Mouse (Mus musculus) embryonic facial prominence, embryonic 12.5 days (tissue): ENCODE measurements at regions not wholly inside any gene's neighbourhood (a gene's known extent, or its start where the extent isn't known, plus 50 kb on each side); places are given as distances from the start of the nearest gene placed in this dataset.

Experiments
- ATAC-seq: fragments of 200-750 bp; cut with Nextera tagmentation; 2 replicates; pipeline ENCODE4 v1.8.0; 2017; ENCODE audit not compliant: insufficient number of reproducible peaks, insufficient read depth, low FRiP score, low TSS enrichment
- H3K27ac ChIP-seq: fragments of 300-500 bp; sonication (generic); 2 replicates; pipeline ENCODE4 v1.5.1; 2016; ENCODE audit warnings: mild to moderate bottlenecking
- H3K27me3 ChIP-seq: fragments of 300-500 bp; sonication (generic); 2 replicates; pipeline ENCODE4 v1.6.1; 2016; ENCODE audit warnings: mild to moderate bottlenecking, moderate library complexity
- H3K36me3 ChIP-seq: fragments of 300-500 bp; sonication (generic); 2 replicates; pipeline ENCODE4 v1.6.1; 2016; ENCODE audit warnings: mild to moderate bottlenecking
- H3K4me1 ChIP-seq: fragments of 300-500 bp; sonication (generic); 2 replicates; pipeline ENCODE4 v1.6.1; 2016
- H3K4me2 ChIP-seq: fragments of 300-500 bp; sonication (generic); replicated peaks from 2 replicates; pipeline ENCODE4 v1.6.1; 2016; ENCODE audit warnings: mild to moderate bottlenecking, moderate library complexity
- H3K4me3 ChIP-seq: fragments of 300-500 bp; sonication (generic); 2 replicates; pipeline ENCODE4 v1.5.1; 2016; ENCODE audit warnings: mild to moderate bottlenecking
- H3K9ac ChIP-seq: fragments of 300-500 bp; sonication (generic); 2 replicates; pipeline ENCODE4 v1.6.1; 2016; ENCODE audit warnings: mild to moderate bottlenecking, moderate library complexity
- H3K9me3 ChIP-seq: fragments of 300-500 bp; sonication (generic); 2 replicates; pipeline ENCODE4 v1.6.1; 2016; ENCODE audit warnings: mild to moderate bottlenecking, moderate library complexity
- WGBS: fragments of 180-500 bp; shearing (Covaris S2); methylation state at CpG from one replicate; pipeline ENCODE4 v1.1.7; 2016; 5-methylcytosine and 5-hydroxymethylcytosine counted together

- Histone ChIP-seq H3K4me1 (no peaks in the 10 kb centered on the region), H3K4me2 (no peak overlapping the region), H3K9ac (no peak overlapping the region), H3K36me3 (no peaks in the 10 kb centered on the region), H3K9me3 (no peaks in the 10 kb centered on the region), H3K27me3 (no peaks in the 10 kb centered on the region), H3K27ac (no peak overlapping the region), H3K4me3 (no peak overlapping the region)
- 26% methylated on average over 1 of the region's 1 CpGs for WGBS
- peak; percentile 87; the same call in 1 of the 2 replicates for ATAC-seq
Observed at GRCm38 (mm10) chr10:51056950-51057349, 162.4 kb downstream of the Sim1 start.

- Histone ChIP-seq H3K36me3 (no peaks in the 10 kb centered on the region), H3K27me3 (no peaks in the 10 kb centered on the region), H3K9ac (no peak overlapping the region), H3K9me3 (no peaks in the 10 kb centered on the region), H3K4me2 (no peak overlapping the region), H3K27ac (no peak overlapping the region), H3K4me3 (no peak overlapping the region), H3K4me1 (no peaks in the 10 kb centered on the region)
- WGBS, result 78% methylated on average over 5 of the region's 5 CpGs
- no peak for ATAC-seq
Observed at GRCm38 (mm10) chr10:51058333-51058732, 163.8 kb downstream of the Sim1 start.

GRCm38 (mm10) chr10:51101590-51101989 lies 207.0 kb downstream of the Sim1 start:
- H3K9ac ChIP-seq, result no peak overlapping the region
- no peak for ATAC-seq

GRCm38 (mm10) chr10:51151833-51152232 lies 257.3 kb downstream of the Sim1 start:
- Histone ChIP-seq H3K9ac (no peak overlapping the region), H3K27ac (no peak overlapping the region), H3K9me3 (no peaks in the 10 kb centered on the region), H3K4me2 (no peak overlapping the region), H3K36me3 (no peaks in the 10 kb centered on the region), H3K27me3 (no peaks in the 10 kb centered on the region), H3K4me1 (0 out of 2 replicates have a peak, but pooled peaks cover 5% of the 10 kb centered on the region), H3K4me3 (no peak overlapping the region)
- no peak for ATAC-seq

More at GRCm38 (mm10) chr10:51101590-51101989, 207.0 kb downstream of the Sim1 start:
- Histone ChIP-seq H3K4me3 (no peak overlapping the region), H3K27me3 (no peaks in the 10 kb centered on the region), H3K27ac (no peak overlapping the region), H3K4me1 (no peaks in the 10 kb centered on the region), H3K36me3 (no peaks in the 10 kb centered on the region), H3K4me2 (no peak overlapping the region), H3K9me3 (no peaks in the 10 kb centered on the region)
- WGBS, result 88% methylated on average over 1 of the region's 1 CpGs

GRCm38 (mm10) chr10:51153484-51153985 lies 259.0 kb downstream of the Sim1 start:
- 11% methylated on average over 13 of the region's 13 CpGs for WGBS
- no peak overlapping the region for H3K27ac ChIP-seq
- ATAC-seq, result peak; percentile 85
- H3K36me3 ChIP-seq, result no peaks in the 10 kb centered on the region
- no peak overlapping the region for H3K9ac ChIP-seq
- H3K4me3 ChIP-seq, result peak overlapping the region; percentile 17; the same call in 1 of the 2 replicates
- H3K4me2 ChIP-seq, result peak overlapping the region; percentile 47
- H3K27me3 ChIP-seq, result no peaks in the 10 kb centered on the region
- 0 out of 2 replicates have a peak, but pooled peaks cover 5% of the 10 kb centered on the region for H3K4me1 ChIP-seq
- no peaks in the 10 kb centered on the region for H3K9me3 ChIP-seq

GRCm38 (mm10) chr10:51154016-51154415 lies 259.5 kb downstream of the Sim1 start:
- 26% methylated on average over 2 of the region's 2 CpGs for WGBS
- H3K27ac ChIP-seq, result no peak overlapping the region
- H3K9ac ChIP-seq, result no peak overlapping the region
- H3K4me1 ChIP-seq, result 0 out of 2 replicates have a peak, but pooled peaks cover 5% of the 10 kb centered on the region
- no peaks in the 10 kb centered on the region for H3K27me3 ChIP-seq
- no peaks in the 10 kb centered on the region for H3K9me3 ChIP-seq
- ATAC-seq, result no peak
- H3K36me3 ChIP-seq, result no peaks in the 10 kb centered on the region
- H3K4me2 ChIP-seq, result peak overlapping the region; percentile 47
- no peak overlapping the region for H3K4me3 ChIP-seq

- Histone ChIP-seq H3K9me3 (no peaks in the 10 kb centered on the region), H3K9ac (no peak overlapping the region), H3K27ac (no peak overlapping the region), H3K4me3 (no peak overlapping the region), H3K36me3 (no peaks in the 10 kb centered on the region), H3K27me3 (no peaks in the 10 kb centered on the region), H3K4me2 (no peak overlapping the region), H3K4me1 (0 out of 2 replicates have a peak, but pooled peaks cover 5% of the 10 kb centered on the region)
- WGBS, result 55% methylated on average over 2 of the region's 2 CpGs
- ATAC-seq, result no peak
Observed at GRCm38 (mm10) chr10:51154743-51155142, 260.2 kb downstream of the Sim1 start.

- WGBS, result 59% methylated on average over 3 of the region's 3 CpGs
- no peaks in the 10 kb centered on the region for H3K27me3 ChIP-seq
- no peak overlapping the region for H3K9ac ChIP-seq
- no peak overlapping the region for H3K4me3 ChIP-seq
- no peaks in the 10 kb centered on the region for H3K36me3 ChIP-seq
- no peak overlapping the region for H3K27ac ChIP-seq
- H3K4me2 ChIP-seq, result no peak overlapping the region
- H3K9me3 ChIP-seq, result no peaks in the 10 kb centered on the region
- no peaks in the 10 kb centered on the region for H3K4me1 ChIP-seq
- ATAC-seq, result no peak
Observed at GRCm38 (mm10) chr10:51173619-51174018, 279.1 kb downstream of the Sim1 start.

- Histone ChIP-seq H3K4me3 (no peak overlapping the region), H3K9ac (no peak overlapping the region), H3K36me3 (no peaks in the 10 kb centered on the region), H3K4me1 (no peaks in the 10 kb centered on the region), H3K27ac (no peak overlapping the region), H3K4me2 (no peak overlapping the region), H3K9me3 (no peaks in the 10 kb centered on the region), H3K27me3 (no peaks in the 10 kb centered on the region)
- ATAC-seq, result no peak
- 88% methylated on average over 3 of the region's 3 CpGs for WGBS
Observed at GRCm38 (mm10) chr10:51175993-51176577, 281.5 kb downstream of the Sim1 start.

- no peaks in the 10 kb centered on the region for H3K4me1 ChIP-seq
- no peak overlapping the region for H3K4me3 ChIP-seq
- WGBS, result 69% methylated on average over 3 of the region's 3 CpGs
- H3K9me3 ChIP-seq, result no peaks in the 10 kb centered on the region
- no peak overlapping the region for H3K9ac ChIP-seq
- no peaks in the 10 kb centered on the region for H3K27me3 ChIP-seq
- H3K27ac ChIP-seq, result no peak overlapping the region
- H3K4me2 ChIP-seq, result no peak overlapping the region
- no peaks in the 10 kb centered on the region for H3K36me3 ChIP-seq
- no peak for ATAC-seq
Observed at GRCm38 (mm10) chr10:51176692-51177091, 282.1 kb downstream of the Sim1 start.

GRCm38 (mm10) chr10:51181752-51182151 lies 287.2 kb downstream of the Sim1 start:
- Histone ChIP-seq H3K9ac (no peak overlapping the region), H3K36me3 (no peaks in the 10 kb centered on the region), H3K4me1 (no peaks in the 10 kb centered on the region), H3K27ac (no peak overlapping the region), H3K4me2 (no peak overlapping the region), H3K4me3 (no peak overlapping the region), H3K9me3 (no peaks in the 10 kb centered on the region), H3K27me3 (no peaks in the 10 kb centered on the region)
- ATAC-seq, result no peak
- WGBS, result 83% methylated on average over 2 of the region's 2 CpGs

GRCm38 (mm10) chr10:51191407-51192059 lies 288.9 kb upstream of the Gm49339 start:
- Histone ChIP-seq H3K9ac (no peak overlapping the region), H3K4me2 (no peak overlapping the region), H3K4me1 (no peaks in the 10 kb centered on the region), H3K4me3 (no peak overlapping the region), H3K27me3 (no peaks in the 10 kb centered on the region), H3K9me3 (no peaks in the 10 kb centered on the region), H3K27ac (no peak overlapping the region), H3K36me3 (no peaks in the 10 kb centered on the region)
- ATAC-seq, result no peak
- 63% methylated on average over 5 of the region's 5 CpGs for WGBS
